Mouse (Mus musculus): ENCODE data around the gene Sprr2e.

Gene Sprr2e

DNA sequence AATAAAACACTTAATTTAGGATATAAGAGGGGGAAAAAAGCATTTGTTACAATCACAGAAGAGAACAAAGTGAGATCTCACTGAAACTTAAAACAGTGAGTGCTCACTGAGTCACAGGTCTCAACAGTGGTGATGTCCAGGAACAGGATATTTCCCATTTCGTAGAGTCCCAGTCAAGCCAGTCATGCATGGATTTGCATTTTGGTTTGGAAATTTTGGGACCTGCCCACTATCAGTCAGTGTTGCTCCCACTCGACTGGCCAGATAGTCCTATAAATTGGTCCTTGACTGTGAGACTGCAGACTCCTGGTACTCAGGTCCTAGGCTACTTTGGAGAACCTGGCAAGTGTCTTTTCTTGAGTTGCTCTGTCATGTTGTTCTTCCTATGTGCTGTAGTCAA, at the start of gene Sprr2e:
TSS of gene Sprr2e (plus strand) at position 301 of the 400 bp plus-strand sequence.
- DNase-seq = no peak

GRCm38 (mm10) chr3:92307406-92307805, 44.5 kb upstream of the Sprr2e start:
- DNase-seq = no peak

DNA sequence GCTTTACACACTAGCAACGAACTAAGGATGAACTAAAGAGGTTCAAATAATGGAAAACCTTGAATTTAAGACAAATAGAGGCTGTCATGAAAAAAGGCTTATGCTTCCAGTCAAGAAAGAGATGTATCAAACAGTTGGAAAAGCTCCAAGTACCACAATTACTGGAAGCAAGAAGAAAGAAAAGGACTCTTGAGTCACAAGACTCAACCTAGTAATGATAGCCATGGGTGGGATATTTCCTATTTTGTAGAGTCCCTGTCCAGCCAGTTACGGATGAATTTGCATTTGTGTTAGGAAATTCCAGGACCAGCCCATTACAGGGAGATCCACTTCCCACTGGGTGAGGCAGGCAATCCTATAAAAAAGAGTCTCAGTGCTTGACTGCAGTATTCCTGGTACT, 35.6 kb upstream of the Sprr2e start, which contains the start of gene Sprr2b:
TSS of gene Sprr2b (plus strand) at position 301 of the 400 bp plus-strand sequence.
- DNase-seq = no peak

- no peak for DNase-seq
These were observed 34.6 kb upstream of the Sprr2e start for GRCm38 (mm10) chr3:92317384-92317783.

- DNase-seq = no peak
These were observed 15.7 kb upstream of the Sprr2e start for GRCm38 (mm10) chr3:92336278-92336677.

- no peak for DNase-seq
These were observed 13.1 kb upstream of the Sprr2e start, which contains the start of gene Sprr2d for GRCm38 (mm10) chr3:92338840-92339239. Sprr2d (plus strand) TSS chr3:92339140.

DNA sequence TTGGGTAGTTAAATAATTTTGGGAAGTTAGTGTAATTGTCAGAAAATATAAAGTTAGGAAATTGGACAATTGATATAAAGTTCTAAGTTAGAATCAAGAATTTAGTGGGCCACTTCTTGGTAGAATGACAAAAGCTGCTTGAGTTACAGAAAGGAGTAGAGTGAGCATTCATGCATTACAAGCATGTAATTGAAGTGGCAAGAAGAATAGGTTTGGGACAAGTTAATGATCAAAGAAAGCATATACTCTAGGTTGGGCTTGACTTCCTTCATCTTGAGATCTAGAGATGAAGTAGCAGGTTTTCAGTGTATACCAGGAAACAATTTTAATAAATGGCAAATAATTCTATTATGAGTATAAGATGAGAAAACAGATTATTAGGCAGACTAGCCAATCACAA, 9.7 kb downstream of the Sprr2e start:
- DNase-seq = no peak

DNA sequence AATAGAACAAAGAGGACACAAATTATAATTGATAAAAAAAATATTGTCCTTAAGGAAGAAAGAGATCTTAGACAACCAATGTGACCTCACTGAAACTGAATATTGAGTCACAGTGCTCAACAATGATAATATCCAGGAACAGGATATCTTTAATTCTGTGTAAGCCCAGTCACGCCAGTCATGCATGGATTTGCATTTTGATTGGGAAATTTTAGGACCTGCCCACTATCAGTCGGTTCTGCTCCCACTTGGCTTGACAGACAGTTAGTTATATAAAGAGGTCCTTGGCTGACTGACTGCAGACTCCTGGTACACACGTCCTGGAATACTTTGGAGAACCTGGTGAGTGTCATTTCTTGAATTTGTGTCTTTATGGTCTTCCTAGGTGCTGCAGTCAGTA, 12.9 kb downstream of the Sprr2e start, which contains the start of gene Sprr2f:
TSS of gene Sprr2f (plus strand) at position 301 of the 400 bp plus-strand sequence.
- no peak for DNase-seq

DNA sequence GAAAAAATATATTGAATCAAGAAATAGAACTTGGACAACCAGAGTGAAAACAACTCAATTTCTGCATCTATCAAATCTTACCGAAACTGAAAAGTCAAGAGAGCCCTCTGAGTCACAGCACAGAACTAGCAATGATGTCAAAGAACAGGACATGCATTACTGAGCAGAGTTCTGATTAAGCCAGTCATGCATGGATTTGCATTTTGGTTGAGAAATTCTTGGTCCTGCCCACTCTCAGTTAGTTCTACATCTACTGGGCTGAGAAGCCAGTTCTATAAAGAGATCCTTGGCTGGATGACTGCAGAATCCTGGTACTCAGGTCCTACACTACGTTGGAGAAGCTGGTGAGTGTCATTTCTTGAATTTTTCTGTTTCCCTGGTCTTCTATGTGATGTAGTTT, 21.7 kb downstream of the Sprr2e start:
- DNase-seq = no peak

- DNase-seq = no peak
These were observed 33.4 kb downstream of the Sprr2e start, which contains the start of gene Sprr2h for GRCm38 (mm10) chr3:92385385-92385784. Sprr2h (plus strand) TSS chr3:92385685.

DNA sequence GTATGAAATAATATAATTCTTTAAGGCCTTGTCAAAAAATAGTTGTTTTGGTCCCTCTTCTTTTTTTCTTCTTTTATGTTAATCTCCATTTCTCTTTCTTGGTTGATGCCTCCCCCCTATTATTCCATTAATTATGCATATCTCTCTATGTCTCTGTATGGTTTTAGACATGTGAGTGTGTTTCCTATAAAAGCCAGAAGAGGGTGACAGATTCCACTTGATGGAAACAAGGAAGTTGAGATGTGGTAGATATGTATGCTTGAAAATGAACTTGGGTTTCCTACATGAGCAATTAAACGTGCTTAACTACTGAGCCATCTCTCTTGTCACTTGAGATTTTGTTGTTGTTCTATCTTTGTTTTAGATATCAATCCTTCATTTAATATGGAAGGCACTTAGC, 42.4 kb downstream of the Sprr2e start:
- DNase-seq = no peak
